Mouse (Mus musculus): ENCODE results near the gene Mrps18c.

- TF ChIP-seq POLR2A (IDR thresholded peaks at IDR 0.05; ENCODE audit: low read depth, low read length) (no peak), CTCF (IDR thresholded peaks at IDR 0.05; ENCODE audit: extremely low read depth, insufficient read depth, insufficient read length, insufficient replicate concordance) (no peak)
Observed at GRCm38 (mm10) chr5:100828701-100829100, 30.3 kb downstream of the Mrps18c start.

Measured in spleen, adult 2 months (tissue).